Mouse (Mus musculus): ENCODE measurements at regions not wholly inside any gene's neighbourhood (a gene's known extent, or its start where the extent isn't known, plus 50 kb on each side); places are given as distances from the start of the nearest gene placed in this dataset.

DNA sequence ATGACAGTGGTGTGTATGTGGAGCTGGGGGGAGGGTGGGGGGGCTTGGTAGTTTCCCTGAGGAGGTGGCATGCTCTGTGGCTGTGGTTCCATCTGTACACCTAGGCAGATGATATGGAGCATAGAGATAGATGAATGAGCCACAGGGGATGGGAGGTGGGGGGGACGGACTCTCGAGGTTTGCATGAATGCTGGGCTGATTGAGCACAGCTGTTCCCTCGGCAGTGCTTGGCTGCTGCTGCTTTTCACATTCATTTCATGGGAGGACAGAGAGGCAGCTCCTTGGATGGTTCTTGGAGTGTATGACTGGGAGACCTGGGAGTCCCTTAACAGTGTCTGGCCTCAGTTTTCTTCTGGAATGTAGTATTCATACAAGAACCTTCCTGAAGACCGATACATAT, 184.5 kb downstream of the Zfp36l1 start:
- Histone ChIP-seq H3K4me1 (ENCODE audit: control insufficient read depth in 1 of 2, insufficient read depth in 2 of 2, low read length in 2 of 2) (no peaks in the 10 kb centered on the region), H3K4me3 (ENCODE audit: control insufficient read depth in 1 of 2, insufficient read depth in 1 of 2, low read depth in 2 of 2, low read length in 2 of 2) (no peak overlapping the region), H3K27ac (ENCODE audit: control insufficient read depth, low read depth, low read length) (no peak overlapping the region), H3K9ac (ENCODE audit: control insufficient read depth, low read depth, low read length, poor library complexity, severe bottlenecking) (no peak overlapping the region), H3K36me3 (ENCODE audit: control insufficient read depth in 1 of 2, insufficient read depth in 2 of 2, low read length in 2 of 2) (no peaks in the 10 kb centered on the region), H3K9me3 (replicated peaks; ENCODE audit: insufficient read depth, low read length) (no peaks in the 10 kb centered on the region), H3K27me3 (ENCODE audit: control insufficient read depth in 1 of 2, insufficient read depth in 2 of 2, low read length in 2 of 2) (no peaks in the 10 kb centered on the region; a peak in 3 of 4 replicates), H3K79me2 (ENCODE audit: control insufficient read depth, insufficient read depth, low read length, poor library complexity) (no peaks in the 10 kb centered on the region)
- TF ChIP-seq ZMIZ1 (IDR thresholded peaks at IDR 0.05; ENCODE audit: low read depth, low read length) = no peak
- no peak for TF ChIP-seq E2F4 (IDR thresholded peaks at IDR 0.05; ENCODE audit: borderline replicate concordance, low read depth, low read length)
- TF ChIP-seq ETS1 (IDR thresholded peaks at IDR 0.05; ENCODE audit: low read depth, low read length) = no peak
- TF ChIP-seq USF1 (IDR thresholded peaks at IDR 0.05; ENCODE audit: low read depth, low read length) = no peak
- TF ChIP-seq NELFE (IDR thresholded peaks at IDR 0.05; ENCODE audit: low read depth, low read length) = no peak
- TF ChIP-seq SMC3 (IDR thresholded peaks at IDR 0.05; ENCODE audit: low read depth, low read length) = no peak
- TF ChIP-seq TCF12 (IDR thresholded peaks at IDR 0.05; ENCODE audit: low read depth, low read length) = no peak
- no peak for DNase-seq (ENCODE audit: low read depth, low spot score)

DNA sequence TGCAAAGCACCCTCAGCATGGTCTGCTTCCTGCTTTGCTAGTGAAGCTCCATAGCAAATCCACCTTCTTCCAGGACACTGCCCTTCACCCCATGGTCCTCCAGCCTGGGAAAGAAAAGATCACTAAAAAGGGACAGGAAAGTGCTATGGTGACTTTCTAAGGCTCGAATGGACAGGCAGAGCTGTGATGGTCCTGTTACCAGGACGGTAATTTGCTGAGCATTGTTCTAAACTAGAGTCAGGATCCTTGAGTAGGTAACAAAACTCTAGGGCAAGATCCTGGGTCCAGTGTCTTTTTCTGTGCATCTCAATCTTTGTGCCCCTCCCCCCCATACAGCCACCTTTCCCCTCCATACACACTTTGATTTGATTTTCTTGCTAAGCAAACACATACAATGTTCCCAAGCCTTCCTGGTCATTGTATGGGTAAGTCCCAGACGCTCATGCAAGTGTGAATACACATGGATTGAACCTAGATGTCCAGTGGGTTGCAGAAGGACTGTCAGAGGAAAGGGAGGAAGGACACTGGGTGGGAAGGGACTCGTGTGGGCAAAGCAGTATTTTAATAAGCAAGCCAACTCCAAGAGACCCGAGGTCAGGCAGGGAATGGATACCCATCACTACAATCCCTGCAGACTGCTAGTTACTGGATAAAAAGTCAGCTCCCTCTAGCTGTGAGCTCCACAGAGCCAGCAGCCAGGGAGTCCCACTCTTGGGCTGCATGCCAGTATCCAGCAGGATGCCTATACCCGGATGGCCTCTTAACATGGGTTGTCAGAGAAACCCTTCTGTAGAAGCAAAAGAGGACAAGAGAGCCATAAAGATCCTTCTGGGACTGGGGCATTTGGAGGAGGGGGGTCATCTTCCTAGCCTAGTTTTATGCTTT, 186.9 kb downstream of the Zfp36l1 start:
- DNase-seq (ENCODE audit: low read depth, low spot score) = no peak
- TF ChIP-seq MYB (IDR thresholded peaks at IDR 0.05; ENCODE audit: low read depth, low read length) (no peak), MAFK (IDR thresholded peaks at IDR 0.05; ENCODE audit: borderline replicate concordance, low read depth, low read length) (no peak), KAT2A (conservative IDR thresholded peaks at IDR 0.05; ENCODE audit: low read depth, low read length) (no peak), ZC3H11A (IDR thresholded peaks at IDR 0.05; ENCODE audit: low read depth, low read length) (no peak)
- no peak overlapping the region for H3K9ac ChIP-seq (ENCODE audit: control insufficient read depth, low read depth, low read length, poor library complexity, severe bottlenecking)
- no peak overlapping the region for H3K4me3 ChIP-seq (ENCODE audit: control insufficient read depth in 1 of 2, insufficient read depth in 1 of 2, low read depth in 2 of 2, low read length in 2 of 2)
- H3K4me1 ChIP-seq (ENCODE audit: control insufficient read depth in 1 of 2, insufficient read depth in 2 of 2, low read length in 2 of 2) = no peaks in the 10 kb centered on the region
- H3K79me2 ChIP-seq (ENCODE audit: control insufficient read depth, insufficient read depth, low read length, poor library complexity) = no peaks in the 10 kb centered on the region
- H3K27me3 ChIP-seq (ENCODE audit: control insufficient read depth in 1 of 2, insufficient read depth in 2 of 2, low read length in 2 of 2) = no peaks in the 10 kb centered on the region; a peak in 3 of 4 replicates
- no peak overlapping the region for H3K27ac ChIP-seq (ENCODE audit: control insufficient read depth, low read depth, low read length)
- no peaks in the 10 kb centered on the region for H3K36me3 ChIP-seq (ENCODE audit: control insufficient read depth in 1 of 2, insufficient read depth in 2 of 2, low read length in 2 of 2)
- H3K9me3 ChIP-seq (replicated peaks; ENCODE audit: insufficient read depth, low read length) = no peaks in the 10 kb centered on the region

DNA sequence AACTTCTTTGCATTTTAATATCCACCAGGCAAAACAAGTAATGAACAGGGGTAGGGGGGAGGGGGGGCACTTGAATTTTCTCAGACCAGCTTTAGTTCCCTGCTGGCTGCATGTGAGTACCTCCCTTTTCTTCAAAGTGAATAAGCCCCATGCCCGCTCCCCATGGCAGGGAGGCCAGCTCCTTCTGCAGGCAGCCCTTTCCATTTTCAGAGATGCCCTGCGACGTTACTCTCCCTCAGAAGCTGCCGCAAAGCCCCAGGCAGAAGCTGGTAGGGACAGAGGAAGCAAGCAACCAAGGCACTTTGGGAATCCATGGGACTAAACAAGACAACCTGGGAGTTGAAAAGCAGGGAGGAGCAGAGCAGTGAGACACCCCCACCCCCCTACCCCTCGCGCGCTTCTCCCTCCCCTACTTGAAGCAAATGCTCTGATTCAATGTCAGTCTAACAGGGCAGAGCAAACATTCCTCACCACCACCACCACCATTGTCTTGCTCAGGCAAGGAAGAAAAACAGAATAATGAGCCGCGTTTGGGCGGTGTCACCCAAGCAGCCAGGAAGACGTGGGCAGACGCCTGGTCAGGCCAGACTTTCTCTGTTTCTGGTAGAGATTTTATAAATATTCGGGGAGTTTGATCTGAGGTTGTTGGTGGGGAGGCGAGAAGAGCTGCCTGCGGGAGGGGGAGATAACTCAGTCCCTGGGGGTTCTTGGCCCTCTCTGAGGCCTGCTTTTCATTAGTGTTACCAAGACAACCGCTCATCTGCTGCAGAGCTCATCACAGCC, 187.7 kb downstream of the Zfp36l1 start:
- Histone ChIP-seq H3K9me3 (replicated peaks; ENCODE audit: insufficient read depth, low read length) (no peaks in the 10 kb centered on the region), H3K4me3 (ENCODE audit: control insufficient read depth in 1 of 2, insufficient read depth in 1 of 2, low read depth in 2 of 2, low read length in 2 of 2) (no peak overlapping the region), H3K4me1 (ENCODE audit: control insufficient read depth in 1 of 2, insufficient read depth in 2 of 2, low read length in 2 of 2) (no peaks in the 10 kb centered on the region), H3K79me2 (ENCODE audit: control insufficient read depth, insufficient read depth, low read length, poor library complexity) (no peaks in the 10 kb centered on the region), H3K27ac (ENCODE audit: control insufficient read depth, low read depth, low read length) (no peak overlapping the region), H3K9ac (ENCODE audit: control insufficient read depth, low read depth, low read length, poor library complexity, severe bottlenecking) (no peak overlapping the region), H3K36me3 (ENCODE audit: control insufficient read depth in 1 of 2, insufficient read depth in 2 of 2, low read length in 2 of 2) (no peaks in the 10 kb centered on the region), H3K27me3 (ENCODE audit: control insufficient read depth in 1 of 2, insufficient read depth in 2 of 2, low read length in 2 of 2) (peaks cover 0 to 2% of the 10 kb centered on the region in 2 experiments; a peak in 3 of 4 replicates)
- TF ChIP-seq UBTF (IDR thresholded peaks at IDR 0.05; ENCODE audit: borderline replicate concordance, insufficient read depth, low read depth, low read length) = no peak
- no peak for TF ChIP-seq EP300 (IDR thresholded peaks at IDR 0.05; ENCODE audit: low read depth in 1 of 2, low read length in 2 of 2)
- TF ChIP-seq ETS1 (IDR thresholded peaks at IDR 0.05; ENCODE audit: low read depth, low read length) = no peak
- TF ChIP-seq E2F4 (IDR thresholded peaks at IDR 0.05; ENCODE audit: borderline replicate concordance, low read depth, low read length) = no peak
- TF ChIP-seq MAFK (IDR thresholded peaks at IDR 0.05; ENCODE audit: borderline replicate concordance, low read depth, low read length) = no peak
- TF ChIP-seq MXI1 (IDR thresholded peaks at IDR 0.05; ENCODE audit: low read depth, low read length) = no peak
- TF ChIP-seq KAT2A (conservative IDR thresholded peaks at IDR 0.05; ENCODE audit: low read depth, low read length) = no peak
- TF ChIP-seq RCOR1 (IDR thresholded peaks at IDR 0.05; ENCODE audit: low read depth, low read length) = no peak
- no peak for TF ChIP-seq ZC3H11A (IDR thresholded peaks at IDR 0.05; ENCODE audit: low read depth, low read length)
- TF ChIP-seq ELF1 (IDR thresholded peaks at IDR 0.05; ENCODE audit: low read depth, low read length) = no peak
- no peak for TF ChIP-seq CTCF (IDR thresholded peaks at IDR 0.05 in 2 of 3, conservative IDR thresholded peaks at IDR 0.05 in 1 of 3; ENCODE audit: control insufficient read depth in 1 of 3, insufficient read depth in 1 of 3, low read depth in 2 of 3, low read length in 3 of 3, poor library complexity in 1 of 3, severe bottlenecking in 1 of 3)
- TF ChIP-seq POLR2AphosphoS2 (IDR thresholded peaks at IDR 0.05; ENCODE audit: low read length) = no peak
- TF ChIP-seq MEF2A (IDR thresholded peaks at IDR 0.05; ENCODE audit: extremely low read depth, insufficient replicate concordance, low read depth, low read length, poor library complexity, severe bottlenecking) = no peak
- no peak for TF ChIP-seq USF2 (IDR thresholded peaks at IDR 0.05; ENCODE audit: borderline replicate concordance in 1 of 2, insufficient read depth in 1 of 2, low read depth in 1 of 2, low read length in 2 of 2)
- no peak for DNase-seq (ENCODE audit: low read depth, low spot score)
